Mouse (Mus musculus) kidney, postnatal 0 days (tissue): ENCODE data around the gene Adgrb3. TPM values are rescaled to one million over a fixed set of nuclear protein-coding genes. Genes with fewer than 3 reads are reported as not detected.

Source experiments
- ATAC-seq: fragments of 200-750 bp; cut with Nextera tagmentation; replicated peaks from 2 replicates; pipeline ENCODE4 v1.8.0; 2017; ENCODE audit warnings: low read depth, moderate number of reproducible peaks, moderate TSS enrichment, moderate library complexity; ENCODE audit not compliant: low FRiP score
- DNase-seq: peaks from one replicate; pipeline ENCODE4 v3.0.0-alpha.2; 2016; ENCODE audit warnings: low spot score
- H3K27ac ChIP-seq: fragments of 300-500 bp; sonication (generic); 2 replicates; pipeline ENCODE4 v1.5.1; 2014; ENCODE audit warnings: mild to moderate bottlenecking
- H3K27me3 ChIP-seq: fragments of 300-500 bp; sonication (generic); 2 replicates; pipeline ENCODE4 v1.6.1; 2014; ENCODE audit warnings: low read length, mixed read lengths; ENCODE audit not compliant: insufficient read depth
- H3K36me3 ChIP-seq: fragments of 300-500 bp; sonication (generic); 2 replicates; pipeline ENCODE4 v1.6.1; 2014; ENCODE audit warnings: low read length, mixed read lengths; ENCODE audit not compliant: insufficient read depth
- H3K4me1 ChIP-seq: fragments of 300-500 bp; sonication (generic); replicated peaks from 2 replicates; pipeline ENCODE4 v1.6.1; 2014; ENCODE audit warnings: antibody characterized with exemption, low read length, mixed read lengths; ENCODE audit not compliant: insufficient read depth
- H3K4me2 ChIP-seq: fragments of 300-500 bp; sonication (generic); 2 replicates; pipeline ENCODE4 v1.6.1; 2014; ENCODE audit warnings: mild to moderate bottlenecking, low read length, moderate library complexity, mixed read lengths
- H3K4me3 ChIP-seq: fragments of 300-500 bp; sonication (generic); replicated peaks from 2 replicates; pipeline ENCODE4 v1.5.1; 2014; ENCODE audit warnings: low read depth, low read length
- H3K9ac ChIP-seq: fragments of 300-500 bp; sonication (generic); 2 replicates; pipeline ENCODE4 v1.6.1; 2014; ENCODE audit warnings: low read depth, low read length
- H3K9me3 ChIP-seq: fragments of 300-500 bp; sonication (generic); replicated peaks from 2 replicates; pipeline ENCODE4 v1.6.1; 2016; ENCODE audit warnings: low read length, inconsistent platforms, mixed read lengths
- CTCF ChIP-seq: IDR thresholded peaks from 2 replicates; pipeline ENCODE4 v1.5.1; 2016; ENCODE audit warnings: antibody characterized with exemption, low read depth, mild to moderate bottlenecking, moderate library complexity
- WGBS: fragments of 180-500 bp; shearing (Covaris S2); extraction: QIAGEN DNeasy Blood & Tissue Kit; methylation state at CpG from one replicate; pipeline ENCODE4 v1.1.7; 2014; 5-methylcytosine and 5-hydroxymethylcytosine counted together
- polyA plus RNA-seq: library from polyadenylated mRNA; unstranded; fragments of >200 nt; fragmentation: Nextera tagmentation; extraction: Ambion mirVana; gene quantifications from 2 replicates; pipeline ENCODE4 v1.2.1, GENCODE M21; 2015

The Adgrb3 gene
- polyA plus RNA-seq, 1 experiment from 2014 or later, result 0.26 TPM

DNA sequence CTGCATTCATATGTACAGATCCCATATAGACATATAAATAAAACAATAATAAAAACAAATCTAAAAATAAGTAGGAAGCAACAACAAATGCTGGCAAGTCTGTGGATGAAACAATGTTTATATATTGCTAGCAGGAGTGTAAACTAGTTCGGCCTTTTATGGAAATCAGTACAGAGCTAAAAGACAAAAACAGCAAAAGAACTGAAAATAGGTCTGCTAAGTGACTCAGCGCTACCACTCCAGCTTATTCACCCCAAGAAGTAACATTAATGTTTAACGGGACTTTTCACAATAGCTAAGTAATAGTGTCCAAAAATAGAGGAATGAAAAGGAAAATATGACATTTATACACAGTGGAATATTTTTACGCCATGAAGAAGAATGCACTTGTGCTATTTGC lies 471.0 kb downstream of the Adgrb3 start:
- Histone ChIP-seq H3K27ac (no peak overlapping the region), H3K9ac (no peak overlapping the region), H3K4me3 (no peak overlapping the region), H3K27me3 (no peaks in the 10 kb centered on the region), H3K9me3 (no peaks in the 10 kb centered on the region), H3K4me2 (no peak overlapping the region), H3K36me3 (no peaks in the 10 kb centered on the region), H3K4me1 (no peaks in the 10 kb centered on the region)
- DNase-seq (no peak), ATAC-seq (no peak)
- no peak for TF ChIP-seq CTCF
- WGBS, result 89% methylated on average over 4 of the region's 4 CpGs

DNA sequence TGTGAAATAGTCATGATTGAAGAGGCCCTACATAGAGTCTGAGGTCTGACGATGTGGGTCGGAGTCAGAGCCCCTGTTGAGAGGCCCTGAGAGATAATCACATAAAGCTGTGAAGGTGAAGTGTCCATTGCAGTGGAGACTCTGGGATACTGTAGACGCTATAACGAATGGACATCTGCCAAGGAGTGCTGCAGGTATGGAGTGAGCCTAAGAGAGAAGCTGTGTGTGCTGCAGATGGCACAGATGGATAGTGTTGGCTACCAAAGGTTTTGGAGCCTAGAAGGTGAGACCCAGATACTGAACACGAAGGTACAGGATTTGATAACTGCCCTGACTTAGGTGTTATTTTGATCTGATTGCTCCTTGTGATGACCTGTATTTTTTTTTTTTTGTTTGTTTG lies 474.0 kb downstream of the Adgrb3 start:
- Histone ChIP-seq H3K4me3 (no peak overlapping the region), H3K27me3 (no peaks in the 10 kb centered on the region), H3K9me3 (no peaks in the 10 kb centered on the region), H3K4me1 (no peaks in the 10 kb centered on the region), H3K27ac (no peak overlapping the region), H3K9ac (no peak overlapping the region), H3K36me3 (no peaks in the 10 kb centered on the region), H3K4me2 (no peak overlapping the region)
- no peak for TF ChIP-seq CTCF
- DNase-seq, result no peak
- ATAC-seq, result no peak
- 91% methylated on average over 5 of the region's 5 CpGs for WGBS

DNA sequence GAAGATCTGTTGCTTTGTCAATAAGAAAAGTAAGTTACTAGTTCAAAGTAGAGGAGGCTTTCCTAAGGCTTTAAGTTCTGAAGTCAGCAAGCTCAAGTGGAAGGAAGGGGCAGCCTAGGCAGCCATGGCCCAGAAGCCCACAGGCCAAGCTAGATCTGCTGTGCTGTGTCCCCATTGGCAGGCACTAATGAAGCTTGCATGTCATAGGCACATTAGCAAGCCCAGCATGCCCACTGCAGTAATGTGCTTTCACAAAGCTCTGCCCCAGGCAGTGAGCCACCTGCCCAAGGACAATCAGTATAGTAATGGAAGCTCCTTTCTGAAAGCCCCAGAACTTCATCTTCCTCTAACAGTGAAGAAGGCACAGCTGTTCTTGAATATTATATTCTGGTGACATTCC lies 484.6 kb downstream of the Adgrb3 start:
- TF ChIP-seq CTCF, result no peak
- ATAC-seq, result no peak

DNA sequence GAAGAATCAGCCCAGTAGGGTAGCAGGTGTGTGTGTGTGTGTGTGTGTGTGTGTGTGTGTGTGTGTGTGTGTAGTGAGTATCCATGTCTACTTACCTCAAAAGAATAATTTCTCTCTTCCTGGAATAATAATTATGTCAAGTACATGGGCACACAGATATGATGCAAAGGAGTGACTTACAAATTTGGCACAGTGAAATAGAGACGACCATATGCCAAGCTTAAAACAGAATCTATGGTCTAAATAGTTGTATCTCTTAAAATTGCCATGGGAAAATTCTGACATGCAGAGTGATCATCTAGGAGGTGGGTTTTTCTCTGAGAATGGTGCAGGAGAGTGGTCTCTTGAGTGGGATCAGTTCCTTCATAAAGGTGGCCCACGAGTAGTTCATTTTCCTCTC lies 504.1 kb downstream of the Adgrb3 start:
- 81% methylated on average over 2 of the region's 2 CpGs for WGBS
- Histone ChIP-seq H3K27me3 (no peaks in the 10 kb centered on the region), H3K9ac (no peak overlapping the region), H3K4me3 (no peak overlapping the region), H3K27ac (no peak overlapping the region), H3K4me2 (no peak overlapping the region), H3K4me1 (no peaks in the 10 kb centered on the region), H3K36me3 (no peaks in the 10 kb centered on the region), H3K9me3 (no peaks in the 10 kb centered on the region)
- no peak for TF ChIP-seq CTCF
- ATAC-seq, result no peak
- DNase-seq, result no peak

More for the DNA sequence above, 484.6 kb downstream of the Adgrb3 start:
- no peak for DNase-seq
- Histone ChIP-seq H3K9me3 (no peaks in the 10 kb centered on the region), H3K9ac (no peak overlapping the region), H3K4me2 (no peak overlapping the region), H3K4me3 (no peak overlapping the region), H3K27me3 (no peaks in the 10 kb centered on the region), H3K36me3 (no peaks in the 10 kb centered on the region), H3K4me1 (no peaks in the 10 kb centered on the region), H3K27ac (no peak overlapping the region)

DNA sequence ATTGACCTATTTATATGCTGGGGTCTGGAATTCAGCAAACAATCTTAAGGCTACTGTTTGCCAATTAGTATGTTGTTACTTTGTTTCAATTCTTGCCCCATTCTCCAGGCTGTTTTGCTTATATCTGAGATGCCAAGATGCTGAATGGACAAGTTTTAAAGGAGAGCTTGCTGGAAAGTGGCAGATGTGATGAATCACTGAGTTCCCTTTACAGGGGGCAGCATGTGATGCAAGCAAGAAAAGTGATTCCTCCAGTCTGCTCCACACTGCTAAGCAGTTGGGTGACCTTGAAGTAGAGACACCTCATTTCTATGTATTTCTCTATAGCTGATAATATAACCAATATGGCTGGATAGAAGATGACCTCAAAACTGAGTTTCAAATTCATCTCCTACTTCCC lies 512.4 kb downstream of the Adgrb3 start:
- H3K27ac ChIP-seq, result no peak overlapping the region
- DNase-seq (no peak), ATAC-seq (no peak)
- H3K36me3 ChIP-seq, result no peaks in the 10 kb centered on the region
- H3K4me2 ChIP-seq, result no peak overlapping the region
- H3K27me3 ChIP-seq, result no peaks in the 10 kb centered on the region
- H3K9ac ChIP-seq, result no peak overlapping the region
- TF ChIP-seq CTCF, result no peak
- H3K4me3 ChIP-seq, result no peak overlapping the region
- no peaks in the 10 kb centered on the region for H3K4me1 ChIP-seq
- no peaks in the 10 kb centered on the region for H3K9me3 ChIP-seq

DNA sequence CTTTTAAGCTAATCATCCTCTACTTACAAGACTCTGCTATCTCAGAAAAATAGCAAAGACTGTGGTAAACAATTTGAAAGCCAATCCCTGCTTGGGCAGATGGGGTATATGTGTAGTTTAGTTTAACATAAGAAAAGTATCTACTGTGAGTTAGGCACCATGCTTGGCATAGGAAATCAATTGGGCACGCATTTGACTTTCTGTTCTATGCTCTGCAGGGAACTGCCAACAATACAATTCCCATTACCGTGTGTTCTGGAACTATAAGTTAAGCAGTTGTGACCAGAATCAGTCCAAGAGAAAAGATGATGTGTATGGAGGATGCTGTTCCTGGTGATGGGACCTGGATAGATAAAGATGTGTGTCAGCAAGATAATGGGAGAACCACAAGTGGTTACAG lies 517.2 kb downstream of the Adgrb3 start:
- whole genome bisulfite sequencing, result 81% methylated on average over 2 of the region's 2 CpGs

DNA sequence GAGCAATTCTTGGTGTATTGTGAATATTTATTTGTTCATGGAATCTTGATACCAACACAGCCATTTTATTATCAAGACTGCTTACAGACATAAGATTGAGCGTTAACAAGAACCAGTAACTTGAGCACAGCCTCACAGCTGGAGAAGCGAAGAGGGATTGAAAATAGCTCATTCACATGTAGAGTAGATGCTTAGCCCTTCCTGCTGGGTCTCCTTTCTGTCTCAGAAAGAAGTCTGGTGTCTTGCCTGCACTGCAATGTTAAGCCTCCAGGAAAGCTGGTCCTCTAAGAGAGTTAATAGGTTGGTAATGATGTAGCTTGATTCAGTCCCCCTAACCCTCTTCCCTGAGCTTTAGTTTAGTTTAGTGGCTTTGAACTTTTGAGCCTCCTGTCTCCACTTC lies 519.4 kb downstream of the Adgrb3 start:
- WGBS, result 42% methylated on average over 2 of the region's 2 CpGs

More for the DNA sequence above, 517.2 kb downstream of the Adgrb3 start:
- no peak for DNase-seq
- no peaks in the 10 kb centered on the region for H3K27me3 ChIP-seq
- TF ChIP-seq CTCF, result no peak
- ATAC-seq, result no peak
- no peak overlapping the region for H3K4me3 ChIP-seq
- H3K36me3 ChIP-seq, result no peaks in the 10 kb centered on the region
- no peaks in the 10 kb centered on the region for H3K4me1 ChIP-seq
- no peak overlapping the region for H3K9ac ChIP-seq
- no peak overlapping the region for H3K27ac ChIP-seq
- H3K4me2 ChIP-seq, result no peak overlapping the region
- H3K9me3 ChIP-seq, result no peaks in the 10 kb centered on the region

More for the DNA sequence above, 519.4 kb downstream of the Adgrb3 start:
- H3K4me2 ChIP-seq, result no peak overlapping the region
- H3K9me3 ChIP-seq, result no peaks in the 10 kb centered on the region
- H3K27ac ChIP-seq, result no peak overlapping the region
- no peak for TF ChIP-seq CTCF
- H3K4me1 ChIP-seq, result no peaks in the 10 kb centered on the region
- no peak overlapping the region for H3K9ac ChIP-seq
- no peak for DNase-seq
- no peaks in the 10 kb centered on the region for H3K27me3 ChIP-seq
- H3K36me3 ChIP-seq, result no peaks in the 10 kb centered on the region
- no peak for ATAC-seq
- no peak overlapping the region for H3K4me3 ChIP-seq
